Mouse (Mus musculus) spleen, adult 2 months (tissue): ENCODE results near the gene Sumo1.

Experiments
- CTCF ChIP-seq: fragments of 200-500 bp; IDR thresholded peaks from 2 replicates; pipeline ENCODE4 v1.5.1; 2011; ENCODE audit warnings: mild to moderate bottlenecking, inconsistent platforms; ENCODE audit not compliant: insufficient read depth, insufficient read length, insufficient replicate concordance; ENCODE audit errors: extremely low read depth
- POLR2A ChIP-seq: fragments of 200-500 bp; IDR thresholded peaks from 2 replicates; pipeline ENCODE4 v1.6.1; 2011; ENCODE audit warnings: low read depth, low read length, inconsistent platforms

DNA sequence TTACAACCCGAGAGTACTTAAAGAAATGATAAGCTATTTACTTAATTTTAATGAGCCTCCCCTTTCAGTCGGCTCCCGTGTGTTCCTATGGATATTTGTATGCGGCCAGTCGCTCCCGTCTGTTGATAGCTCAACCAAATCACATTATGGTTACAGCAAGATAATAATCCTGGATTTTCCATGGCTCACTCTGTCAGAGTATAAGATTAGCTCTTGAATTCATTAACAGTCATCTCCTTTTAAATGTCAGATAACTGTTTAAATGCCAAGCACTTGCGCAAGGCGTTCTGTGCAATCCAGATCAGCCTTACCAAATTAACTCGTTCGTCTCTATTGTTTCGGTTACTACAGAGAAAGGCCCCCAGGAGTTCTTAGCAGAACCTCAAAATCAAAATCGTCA, 77.8 kb downstream of the Sumo1 start:
- TF ChIP-seq CTCF (no peak), POLR2A (no peak)
